Mouse (Mus musculus): ENCODE measurements around the gene Actr3b.
"Not testable (repeated sequence)": the region's sequence is repeated elsewhere in the genome, so short reads cannot be mapped to it uniquely, and the experiment has no call there.

The Actr3b gene

DNA sequence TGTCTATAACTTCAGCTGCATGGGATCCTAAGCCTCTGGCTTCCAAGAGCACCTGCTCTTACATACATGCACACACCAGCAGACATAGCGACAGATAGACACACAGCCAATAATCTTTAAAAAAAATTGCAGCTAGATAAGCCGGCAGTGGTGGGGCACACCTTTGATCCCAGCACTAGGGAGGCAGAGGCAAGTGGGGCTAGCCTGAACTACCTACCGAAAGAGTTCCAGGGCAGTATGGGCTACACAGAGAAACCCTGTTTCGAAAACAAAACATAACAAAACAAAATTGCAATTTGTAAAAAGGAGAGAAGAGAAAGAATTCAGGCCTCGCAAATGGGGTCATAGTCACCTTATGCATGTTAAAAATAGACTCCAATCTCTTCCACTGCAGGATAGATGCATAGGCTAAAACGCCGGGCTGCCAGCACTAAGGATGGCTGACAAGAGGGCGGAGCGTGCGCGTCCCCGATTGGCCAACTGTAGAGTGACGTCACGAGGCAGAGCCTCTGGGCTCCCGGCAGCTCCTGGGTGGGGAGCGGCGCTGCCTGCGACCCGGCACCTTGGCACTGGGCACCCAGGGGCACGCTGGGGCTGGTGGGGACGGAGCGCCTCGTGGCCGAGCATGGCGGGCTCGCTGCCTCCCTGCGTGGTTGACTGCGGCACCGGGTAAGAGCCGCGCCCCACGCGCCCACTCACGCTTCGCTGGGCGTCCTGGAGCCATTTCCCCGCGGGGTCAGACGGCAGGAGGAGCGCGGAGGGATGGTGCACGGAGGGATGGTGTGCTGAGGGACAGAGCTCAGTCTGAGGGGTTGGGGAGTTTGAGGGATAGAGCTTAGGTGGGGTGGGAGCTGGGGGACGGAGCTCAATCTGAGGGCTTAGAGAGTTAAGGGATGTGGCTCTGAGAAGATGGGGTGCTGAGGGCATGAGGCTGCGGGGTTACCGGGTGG is at the start of gene Actr3b:
TSS of gene Actr3b (plus strand) at position 538 of the 950 bp plus-strand sequence.
- peak; percentile 44 to 60 for DNase-seq (ENCODE audit: low read depth in 2 of 2, low spot score in 2 of 2)

DNA sequence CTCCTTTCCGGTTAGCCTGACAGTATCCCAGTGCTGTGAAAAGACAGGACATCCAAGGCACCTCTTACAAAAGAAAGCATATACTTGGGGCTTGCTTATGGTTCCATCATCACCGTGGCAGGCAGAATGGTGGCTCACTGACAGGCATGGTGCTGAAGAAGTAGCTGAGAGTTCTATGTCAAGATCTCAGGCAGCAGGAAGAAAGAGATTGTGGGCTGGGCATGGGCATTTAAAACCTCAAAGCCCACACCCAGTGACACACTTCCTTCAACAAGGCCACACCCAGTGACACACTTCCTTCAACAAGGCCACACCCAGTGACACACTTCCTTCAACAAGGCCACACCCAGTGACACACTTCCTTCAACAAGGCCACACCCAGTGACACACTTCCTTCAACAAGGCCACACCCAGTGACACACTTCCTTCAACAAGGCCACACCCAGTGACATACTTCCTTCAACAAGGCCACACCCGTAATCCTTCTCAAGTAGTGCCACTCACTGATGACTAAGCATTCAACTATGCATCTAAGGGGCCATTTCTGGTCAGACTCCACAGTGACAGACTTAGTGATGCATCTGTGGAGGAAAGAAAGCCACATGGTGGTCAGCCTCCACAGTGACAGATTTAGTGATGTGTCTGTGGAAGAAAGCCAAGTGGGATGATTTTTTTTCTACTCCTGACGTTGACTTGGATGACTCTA is 46.6 kb upstream of the Actr3b start:
- not testable (repeated sequence) for DNase-seq (ENCODE audit: low read depth in 2 of 2, low spot score in 2 of 2)

DNA sequence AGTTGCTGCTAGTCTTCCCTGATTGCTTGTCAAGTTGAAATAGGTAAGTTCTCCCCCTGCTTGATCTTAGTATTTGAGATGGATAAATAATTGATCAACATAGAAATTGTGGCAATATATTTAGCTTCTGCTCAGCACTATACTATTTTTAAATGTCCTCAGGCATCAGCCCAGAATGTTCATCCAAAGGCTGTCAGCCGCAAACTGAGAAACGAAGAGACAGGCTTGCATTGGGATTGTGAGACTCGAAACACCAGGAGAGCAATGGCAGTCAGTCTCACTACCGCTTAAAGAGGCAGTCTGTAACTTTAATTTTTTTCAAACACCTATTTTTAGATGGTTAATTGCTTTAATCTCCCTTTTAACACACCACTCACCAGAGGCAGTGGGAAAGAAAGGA is 40.4 kb upstream of the Actr3b start:
- DNase-seq (ENCODE audit: low read depth in 2 of 2, low spot score in 2 of 2): no peak

DNA sequence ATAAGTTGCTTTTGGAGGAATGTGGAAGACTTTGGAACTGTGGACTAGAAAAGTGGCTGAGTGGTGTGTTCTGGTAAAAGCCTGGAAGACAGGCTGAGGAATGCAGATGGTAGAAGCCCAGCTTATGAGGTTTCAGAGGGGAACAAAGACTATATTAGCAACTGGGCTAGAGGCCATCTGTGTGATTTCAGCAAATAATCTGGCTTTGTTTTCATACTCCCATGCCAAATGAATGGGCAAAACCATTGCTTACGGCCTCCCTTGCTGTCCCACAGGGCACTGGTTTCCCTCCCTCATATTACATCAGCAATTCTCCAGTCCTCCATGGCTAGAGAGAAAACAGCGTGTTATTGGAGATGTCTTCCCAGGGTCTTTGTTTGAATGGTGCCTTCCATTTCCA is 36.8 kb upstream of the Actr3b start:
- no peak for DNase-seq (ENCODE audit: low read depth in 2 of 2, low spot score in 2 of 2)

DNA sequence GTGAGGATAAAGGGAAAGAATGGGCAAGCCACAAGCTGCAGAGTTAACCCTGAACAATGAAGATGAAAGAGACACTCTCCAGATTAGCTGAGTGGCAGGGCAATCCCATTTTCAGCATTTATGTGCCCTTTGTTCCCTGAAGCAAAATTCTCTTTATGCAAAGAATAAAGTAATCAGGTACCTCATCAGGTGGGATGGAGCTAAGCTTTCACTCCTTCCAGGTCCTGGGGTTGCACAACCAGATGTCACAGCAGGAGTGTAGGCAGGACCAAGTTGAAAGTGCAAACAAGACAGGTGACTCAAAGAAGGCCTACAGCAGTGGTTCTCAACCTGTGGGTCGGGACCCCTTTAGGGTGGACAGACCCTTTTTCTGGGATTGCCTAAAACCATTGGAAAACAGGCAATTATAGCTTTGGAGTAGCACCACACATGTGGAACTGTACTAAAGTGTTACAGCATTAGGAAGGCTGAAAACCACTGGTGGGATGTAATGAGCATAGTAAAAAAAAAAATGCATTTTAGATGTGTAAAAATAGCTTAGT is 35.6 kb upstream of the Actr3b start:
- DNase-seq (ENCODE audit: low read depth in 2 of 2, low spot score in 2 of 2): no peak

DNA sequence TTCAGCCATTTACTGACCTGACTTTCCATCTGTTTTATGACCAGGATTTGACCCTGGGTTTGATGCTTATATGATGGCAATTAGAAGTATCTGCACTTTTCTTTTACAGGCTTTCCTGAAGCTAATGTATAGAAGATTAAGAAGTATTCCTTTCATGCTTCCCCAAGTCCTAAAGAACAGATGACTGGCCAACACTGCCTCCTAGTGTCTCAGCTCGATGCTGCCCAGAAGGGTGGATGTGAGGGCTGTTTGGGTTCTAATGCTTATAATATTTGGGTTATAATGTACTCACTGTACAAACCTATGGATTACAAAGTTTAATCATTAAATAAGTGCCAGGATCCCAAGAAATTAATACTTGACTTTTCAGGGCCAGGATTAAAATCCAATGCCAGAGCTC is 25.5 kb upstream of the Actr3b start:
- DNase-seq (ENCODE audit: low read depth in 2 of 2, low spot score in 2 of 2): peak in 1 of 2 experiments; percentile 13

DNA sequence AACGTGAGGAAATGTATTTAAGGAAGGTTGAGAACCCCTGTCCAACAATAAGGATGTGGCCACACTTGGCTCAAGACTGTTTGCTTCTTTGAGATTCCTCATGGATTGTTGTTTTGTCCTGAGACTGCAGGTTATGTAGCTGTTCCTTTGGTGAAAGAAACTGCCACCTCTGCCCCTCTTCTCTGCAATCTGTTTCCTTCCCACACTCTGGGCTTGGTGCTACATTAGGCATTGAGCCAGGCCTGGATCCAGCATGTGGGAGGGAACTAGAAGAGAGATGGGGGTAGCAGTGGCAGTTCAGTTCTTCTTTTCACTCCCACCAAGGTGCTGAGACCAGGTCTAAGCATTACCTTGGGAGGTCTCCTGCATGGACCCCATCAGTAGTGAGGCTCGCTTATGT is 23.9 kb upstream of the Actr3b start:
- DNase-seq (ENCODE audit: low read depth in 2 of 2, low spot score in 2 of 2): no peak

DNA sequence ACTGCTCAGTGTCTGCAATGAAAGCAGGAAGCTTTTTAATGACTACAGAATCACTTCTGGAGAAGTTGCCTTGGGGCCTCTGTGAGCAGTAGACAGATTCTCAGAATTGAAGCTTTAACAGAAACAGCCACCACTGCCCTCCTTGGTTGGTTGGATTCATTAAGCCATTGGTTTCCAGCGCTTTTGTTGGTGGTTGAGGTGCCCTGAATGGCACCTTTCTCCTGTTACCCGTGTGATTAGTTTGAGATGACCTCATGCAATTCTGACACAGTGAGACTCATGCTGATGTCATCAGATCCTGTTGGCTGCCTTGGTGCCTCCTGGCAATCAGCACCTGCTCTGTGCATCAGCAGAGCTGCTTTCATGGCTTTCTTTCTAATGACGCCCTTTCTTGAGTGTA is 21.3 kb upstream of the Actr3b start:
- DNase-seq (ENCODE audit: low read depth in 2 of 2, low spot score in 2 of 2): no peak

DNA sequence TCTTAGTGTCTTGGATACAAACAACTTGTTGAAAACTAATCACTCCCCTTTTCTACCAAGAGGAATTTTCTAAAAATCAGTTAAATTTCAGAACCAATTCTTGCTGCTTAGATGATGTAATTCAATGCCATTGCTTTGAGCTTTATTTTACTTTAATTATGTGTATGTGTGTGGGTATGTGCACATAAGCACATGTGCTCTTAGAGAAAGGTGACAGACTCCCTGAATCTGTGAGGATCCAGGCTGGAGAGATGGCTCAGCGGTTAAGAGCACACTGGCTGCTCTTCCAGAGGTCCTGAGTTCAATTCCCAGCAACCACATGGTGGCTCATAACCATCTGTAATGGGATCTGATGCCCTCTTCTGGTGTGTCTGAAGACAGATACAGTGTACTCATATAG is 20.9 kb upstream of the Actr3b start:
- not testable (repeated sequence) for DNase-seq (ENCODE audit: low read depth in 2 of 2, low spot score in 2 of 2)

DNA sequence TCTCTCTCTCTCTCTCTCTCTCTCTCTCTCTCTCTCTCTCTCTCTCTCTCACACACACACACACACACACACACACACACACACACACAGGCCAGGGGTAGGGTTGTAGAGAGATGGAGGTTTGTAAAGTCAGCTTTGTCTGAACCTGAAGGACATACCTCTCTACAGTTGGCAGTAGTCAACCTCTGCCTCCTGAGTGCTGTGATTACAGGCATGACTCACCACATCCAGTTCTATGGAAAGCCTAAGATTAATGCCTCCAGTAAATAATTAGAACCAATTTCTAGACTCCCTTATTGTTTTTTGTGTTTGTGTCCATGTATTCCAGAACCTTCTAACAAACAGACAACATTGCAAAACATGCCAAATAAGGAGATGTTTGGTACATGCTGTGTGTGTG is 11.9 kb upstream of the Actr3b start:
- DNase-seq (ENCODE audit: low read depth in 2 of 2, low spot score in 2 of 2): no peak

DNA sequence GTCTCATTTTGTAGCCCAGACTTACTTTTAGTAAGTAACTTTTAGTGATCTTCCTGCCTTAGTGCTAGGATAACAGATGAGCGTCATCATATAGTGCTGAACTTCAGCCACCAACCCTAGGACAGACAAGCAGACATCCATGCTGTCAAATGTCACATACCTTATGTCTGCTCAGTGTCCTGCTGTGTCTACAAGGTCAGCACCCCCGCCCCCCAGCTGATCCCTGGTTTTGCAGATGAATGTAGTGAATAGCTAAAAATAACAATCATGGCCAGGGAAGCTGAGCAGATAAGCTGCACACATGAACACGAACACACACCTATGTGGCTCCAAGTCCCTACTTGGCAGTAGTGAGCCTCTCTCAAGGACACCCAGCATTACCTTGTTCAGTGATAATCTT is 11.2 kb upstream of the Actr3b start:
- DNase-seq (ENCODE audit: low read depth in 2 of 2, low spot score in 2 of 2): no peak

DNA sequence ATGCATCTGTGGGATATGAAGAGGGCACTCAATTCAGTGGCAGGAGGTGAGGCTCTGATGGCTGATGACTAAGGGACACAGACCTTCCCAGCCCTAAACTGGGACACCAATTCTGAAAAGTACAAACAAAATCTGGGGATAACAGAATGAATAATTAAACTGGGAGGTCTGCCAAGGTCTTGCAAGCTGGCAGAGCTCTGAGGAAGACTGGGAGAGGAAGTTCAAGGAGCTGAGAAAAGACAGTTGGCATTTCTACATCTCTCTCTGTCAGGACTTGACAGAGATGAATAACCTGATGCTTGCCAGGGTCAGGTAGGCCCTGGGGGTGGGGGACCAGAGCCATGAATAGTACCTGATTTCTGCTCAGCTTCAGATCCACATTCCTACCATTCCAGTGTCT is 8.2 kb upstream of the Actr3b start:
- no peak for DNase-seq (ENCODE audit: low read depth in 2 of 2, low spot score in 2 of 2)

DNA sequence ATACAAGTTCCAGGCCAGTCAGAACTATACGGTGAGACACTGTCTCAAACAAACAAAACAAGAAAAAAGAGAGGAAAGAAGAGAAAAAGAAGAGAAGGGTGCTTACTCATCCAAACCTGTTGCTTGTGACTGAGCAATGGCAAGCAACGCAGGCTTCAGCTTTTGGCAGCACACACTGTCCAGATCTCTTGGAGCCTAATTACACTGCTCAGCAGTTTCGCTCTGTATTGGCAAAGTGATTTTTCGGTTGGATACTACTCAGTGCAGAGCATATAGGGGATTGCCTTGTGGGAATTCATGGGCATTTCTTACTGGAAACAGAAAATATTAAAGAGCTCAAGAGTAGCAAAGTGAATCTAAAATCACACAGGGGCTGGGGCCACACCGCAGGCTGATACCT is 6.9 kb upstream of the Actr3b start:
- no peak for DNase-seq (ENCODE audit: low read depth in 2 of 2, low spot score in 2 of 2)

DNA sequence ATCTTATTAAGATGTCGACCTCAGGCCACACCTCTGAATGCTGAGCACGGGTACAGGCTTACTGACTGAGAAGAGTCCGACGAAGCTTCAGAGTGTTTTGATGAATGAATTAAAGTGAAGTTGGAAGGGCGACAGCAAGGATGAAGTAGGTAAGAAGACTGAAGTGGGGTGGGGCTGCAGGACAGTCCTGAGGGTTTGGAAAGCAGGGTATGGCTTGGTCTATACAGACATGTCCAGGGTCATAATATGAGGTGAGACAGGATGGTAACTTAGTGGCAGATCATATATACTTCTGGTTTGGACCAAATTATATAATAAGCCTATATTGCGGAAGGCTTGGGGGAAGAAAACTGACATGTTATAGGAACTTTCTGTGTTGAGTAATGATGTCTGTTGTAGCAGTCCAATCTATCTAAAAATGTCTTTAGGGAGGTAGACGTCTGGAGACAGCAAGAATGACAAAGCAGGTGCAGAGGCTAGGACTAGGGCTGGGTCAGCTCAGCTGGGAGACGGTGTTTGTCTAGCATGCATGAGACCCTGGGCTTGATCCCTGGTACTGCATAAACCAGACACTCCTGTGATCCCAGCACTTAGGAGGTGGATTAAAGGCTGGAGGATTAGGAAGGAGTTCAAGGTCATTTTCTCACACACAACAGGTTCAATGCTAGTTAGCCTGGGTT is 6.1 kb upstream of the Actr3b start:
- no peak for DNase-seq (ENCODE audit: low read depth in 2 of 2, low spot score in 2 of 2)

DNA sequence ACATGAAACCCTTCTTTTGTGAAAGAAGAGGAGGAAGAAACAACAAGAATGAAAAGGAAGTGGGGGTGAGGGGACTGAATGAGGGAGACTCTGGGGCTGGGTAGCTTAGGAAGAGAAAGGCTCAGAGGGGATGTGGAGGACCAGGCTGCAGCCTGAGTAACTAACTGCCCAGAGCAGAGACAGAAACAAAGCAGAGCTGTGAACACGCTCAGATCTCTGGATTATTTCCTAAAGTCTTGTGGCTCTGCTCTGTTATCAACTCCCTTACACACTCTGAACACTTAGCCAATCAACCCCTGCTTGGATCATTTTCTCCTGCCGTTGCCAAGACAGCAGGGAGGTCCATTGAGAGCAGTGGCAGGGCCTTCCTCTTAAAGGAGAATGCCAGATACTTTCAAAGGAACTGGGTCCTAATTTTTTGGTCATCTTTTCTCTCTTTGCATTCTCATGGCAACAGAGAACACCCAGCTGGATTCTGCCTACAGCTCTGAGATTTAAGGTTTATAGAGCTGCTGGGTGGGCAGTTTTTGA is 5.5 kb upstream of the Actr3b start:
- no peak for DNase-seq (ENCODE audit: low read depth in 2 of 2, low spot score in 2 of 2)

DNA sequence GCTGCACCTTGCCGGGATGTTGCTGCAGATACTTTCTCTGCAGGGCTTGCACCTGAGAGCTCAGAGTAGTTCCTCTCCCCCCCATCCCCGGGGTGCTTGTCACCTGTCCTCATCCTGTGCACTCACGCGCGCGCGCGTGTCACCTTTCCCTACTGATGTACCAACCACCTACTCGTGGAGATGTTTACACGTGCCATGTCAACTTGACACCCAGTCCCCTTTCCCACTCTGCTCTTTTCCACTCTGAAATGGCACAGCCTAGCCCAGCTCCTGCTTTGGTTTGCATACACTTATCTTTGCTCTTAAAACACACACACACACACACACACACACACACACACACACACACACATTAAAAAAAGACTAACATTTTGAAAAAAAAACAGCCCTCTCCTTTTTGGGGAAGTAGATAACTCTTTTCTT is 624 bp downstream of the Actr3b start:
- no peak for DNase-seq (ENCODE audit: low read depth in 2 of 2, low spot score in 2 of 2)

DNA sequence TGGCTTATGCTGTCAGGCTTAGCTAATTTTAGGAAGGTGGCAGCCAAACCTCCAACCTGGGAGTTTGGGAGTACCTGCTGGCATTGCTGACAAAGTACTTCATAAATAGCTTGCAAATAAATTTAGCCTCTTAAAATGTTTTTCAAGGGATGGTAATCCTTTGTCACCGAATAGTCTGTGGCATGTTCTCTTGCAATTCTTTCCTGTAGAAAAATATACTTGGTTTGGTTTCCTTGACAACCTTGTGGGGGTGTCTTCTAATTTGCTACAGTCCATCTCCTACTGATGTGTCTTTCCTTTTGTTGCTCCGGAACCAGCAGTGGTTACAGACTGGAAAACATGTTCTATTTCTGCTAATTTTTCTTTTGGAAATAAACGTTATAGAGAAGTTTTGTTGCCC is 1.1 kb downstream of the Actr3b start:
- DNase-seq (ENCODE audit: low read depth in 2 of 2, low spot score in 2 of 2): no peak

DNA sequence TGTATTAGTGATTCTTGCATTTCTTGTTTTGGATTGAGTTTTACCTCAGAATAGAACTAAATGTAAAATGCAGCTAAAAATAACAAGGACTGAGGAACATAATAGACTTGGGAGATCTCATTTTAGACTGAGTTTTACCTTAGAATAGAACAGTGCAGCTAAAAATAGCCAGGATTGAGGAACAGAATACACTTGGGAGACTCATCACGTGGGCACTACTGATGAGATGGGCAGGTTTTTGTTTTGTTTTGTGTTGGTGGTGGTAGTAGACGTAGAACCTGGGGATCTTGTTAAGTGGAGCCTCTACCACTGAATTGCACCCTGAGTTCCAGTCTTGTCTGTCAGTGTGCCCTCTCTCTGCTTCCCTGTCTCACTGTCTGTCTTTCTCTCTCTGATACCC is 2.1 kb downstream of the Actr3b start:
- no peak for DNase-seq (ENCODE audit: low read depth in 2 of 2, low spot score in 2 of 2)

DNA sequence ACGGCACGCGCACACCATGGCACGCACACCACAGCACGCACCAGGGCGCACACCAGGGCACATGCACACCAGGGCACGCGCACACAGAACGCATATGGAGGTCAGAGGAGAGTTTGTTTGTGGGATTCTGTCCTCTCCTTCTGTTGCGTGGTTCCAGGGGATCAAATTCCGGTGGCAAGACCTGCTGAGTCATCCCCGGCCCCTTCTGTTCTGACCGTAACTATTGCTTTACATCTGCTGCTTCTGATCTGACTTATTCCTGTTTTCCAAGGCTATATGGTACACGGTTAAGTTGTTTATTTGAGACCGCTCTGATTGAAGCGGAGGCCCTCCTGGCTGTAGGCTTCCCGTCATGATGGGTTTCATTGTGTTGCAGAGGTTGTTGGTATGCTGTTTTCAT is 9.2 kb downstream of the Actr3b start:
- DNase-seq (ENCODE audit: low read depth in 2 of 2, low spot score in 2 of 2): no peak

DNA sequence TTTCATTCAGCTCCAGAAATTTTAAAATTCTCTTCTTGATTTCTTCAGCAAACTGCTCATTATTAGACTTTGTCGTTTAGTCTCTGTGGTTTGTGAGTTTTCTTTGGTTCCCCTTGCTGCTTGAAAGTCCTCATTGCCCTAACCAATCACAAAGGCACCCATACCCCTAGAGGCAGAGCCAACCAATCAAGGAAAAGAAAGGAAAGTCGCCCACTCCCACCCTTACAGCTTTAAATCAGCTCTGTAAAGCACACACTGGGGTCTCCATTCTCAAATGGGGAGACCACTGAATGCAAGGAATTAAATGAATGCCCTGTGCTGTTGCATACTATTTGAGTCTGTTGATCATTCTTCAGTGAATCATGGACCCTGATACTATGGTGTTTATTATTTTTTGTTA is 9.6 kb downstream of the Actr3b start:
- DNase-seq (ENCODE audit: low read depth in 2 of 2, low spot score in 2 of 2): no peak

DNA sequence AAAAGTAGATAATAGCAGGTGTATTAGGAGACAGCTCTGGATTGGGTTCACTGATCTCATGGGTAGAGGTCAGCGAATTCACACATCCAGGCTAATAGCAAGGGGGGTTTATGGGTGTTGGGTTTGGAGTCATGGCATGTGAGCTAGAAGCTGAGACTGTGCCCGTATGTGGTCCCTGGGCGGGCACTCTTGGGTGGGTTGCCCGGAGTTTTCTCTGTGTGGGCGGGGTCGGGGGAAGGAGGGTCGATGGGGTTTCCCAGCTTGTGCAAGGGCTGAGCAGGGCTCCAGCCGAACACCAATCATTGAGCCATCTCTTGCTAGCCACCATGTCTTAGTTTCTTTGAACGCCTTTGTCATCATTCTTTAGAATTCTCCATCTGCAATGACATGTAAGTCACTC is 12.7 kb downstream of the Actr3b start:
- no peak for DNase-seq (ENCODE audit: low read depth in 2 of 2, low spot score in 2 of 2)

Data from CD8-positive naive resting alpha-beta T cell, adult 2 months (primary cell).